Mouse (Mus musculus) heart, postnatal 10 days (tissue): Measurements from ENCODE around the gene Klrb1f. TPM values are rescaled to one million over a fixed set of nuclear protein-coding genes. Genes with fewer than 3 reads are reported as not detected.
"Not testable (repeated sequence)": the region's sequence is repeated elsewhere in the genome, so short reads cannot be mapped to it uniquely, and the experiment has no call there.

ENCODE experiments used
- DNase-seq, 2 experiments: peaks; one replicate each; pipeline ENCODE4 v3.0.0; 2021
- intact Hi-C: fragments of 180-260 bp; cut with DNase I; formaldehyde crosslinking; loops from one replicate; pipeline ENCODE4 v1.15.1; 2025
- total RNA-seq, 2 experiments: library from RNA; stranded (reverse); gene quantifications; 2 replicates each; pipeline ENCODE4 v1.2.3; 2021

Klrb1f gene
- total RNA-seq = not detected

- no peak for DNase-seq
- intact Hi-C loops = no loop called here
Measured at GRCm38 (mm10) chr6:129045601-129046000, at the start of gene Klrb1f. Gene Klrb1f, plus strand, starts transcription at chr6:129045901.

GRCm38 (mm10) chr6:128996054-128996767 is 49.5 kb upstream of the Klrb1f start:
- intact Hi-C loops = no loop called here
- DNase-seq = no peak

- intact Hi-C loops = no loop called here
- DNase-seq = no peak
Measured at GRCm38 (mm10) chr6:128996768-128997442, 48.8 kb upstream of the Klrb1f start.

GRCm38 (mm10) chr6:129001392-129001791 is 44.3 kb upstream of the Klrb1f start:
- no peak for DNase-seq
- intact Hi-C loops = no loop called here

- intact Hi-C loops = no loop called here
- no peak for DNase-seq
Measured at GRCm38 (mm10) chr6:129008552-129008951, 37.1 kb upstream of the Klrb1f start.

- intact Hi-C loops, DNase-seq: not testable (repeated sequence)
Measured at GRCm38 (mm10) chr6:129009846-129010504, 35.7 kb upstream of the Klrb1f start.

GRCm38 (mm10) chr6:129010505-129010873 is 35.2 kb upstream of the Klrb1f start:
- DNase-seq = no peak
- intact Hi-C loops = no loop called here

- intact Hi-C loops, DNase-seq: not testable (repeated sequence)
Measured at GRCm38 (mm10) chr6:129012012-129012411, 33.7 kb upstream of the Klrb1f start.

- no peak for DNase-seq
- intact Hi-C loops = no loop called here
Measured at GRCm38 (mm10) chr6:129012966-129013365, 32.7 kb upstream of the Klrb1f start.

GRCm38 (mm10) chr6:129013762-129014276 is 31.9 kb upstream of the Klrb1f start:
- DNase-seq = no peak
- intact Hi-C loops = no loop called here

- intact Hi-C loops = no loop called here
- DNase-seq = no peak
Measured at GRCm38 (mm10) chr6:129014399-129014798, 31.3 kb upstream of the Klrb1f start.

- DNase-seq = no peak
- intact Hi-C loops = no loop called here
Measured at GRCm38 (mm10) chr6:129027451-129028248, 18.1 kb upstream of the Klrb1f start.

- intact Hi-C loops = loop anchor here (5.0 kb wide), 1 partner anchor 37 kb away; no protein-coding TSS in a partner anchor
- no peak for DNase-seq
Measured at GRCm38 (mm10) chr6:129030175-129030824, 15.4 kb upstream of the Klrb1f start.

- intact Hi-C loops = loop anchor here (5.0 kb wide), 1 partner anchor 36 kb away; no protein-coding TSS in a partner anchor
- DNase-seq = no peak
Measured at GRCm38 (mm10) chr6:129030964-129031363, 14.7 kb upstream of the Klrb1f start.

- DNase-seq = peak in 1 of 2 experiments; percentile 18
Measured at GRCm38 (mm10) chr6:129033397-129033796, 12.3 kb upstream of the Klrb1f start.

GRCm38 (mm10) chr6:129035017-129035416 is 10.7 kb upstream of the Klrb1f start:
- intact Hi-C loops = no loop called here

More at GRCm38 (mm10) chr6:129033397-129033796, 12.3 kb upstream of the Klrb1f start:
- intact Hi-C loops = loop anchor here (2.0 to 5.0 kb wide), 2 partner anchors 34 to 217 kb away; no protein-coding TSS in a partner anchor

GRCm38 (mm10) chr6:129036326-129036725 is 9.4 kb upstream of the Klrb1f start:
- intact Hi-C loops = no loop called here
- DNase-seq = no peak

More at GRCm38 (mm10) chr6:129035017-129035416, 10.7 kb upstream of the Klrb1f start:
- no peak for DNase-seq

GRCm38 (mm10) chr6:129036890-129037463 is 8.7 kb upstream of the Klrb1f start:
- no peak for DNase-seq
- intact Hi-C loops = no loop called here

GRCm38 (mm10) chr6:129041470-129041869 is 4.2 kb upstream of the Klrb1f start:
- intact Hi-C loops = no loop called here
- DNase-seq = no peak
